Mouse (Mus musculus): ENCODE data around the gene Srgap1. TPM values are rescaled to one million over a fixed set of nuclear protein-coding genes. Genes with fewer than 3 reads are reported as not detected.

The Srgap1 gene
- polyA plus RNA-seq, 1 experiment, result 67.1 TPM

- peak; percentile 56 for DNase-seq (ENCODE audit: low read depth)
- TF ChIP-seq CTCF (IDR thresholded peaks at IDR 0.05; ENCODE audit: borderline replicate concordance, extremely low read depth, insufficient read depth, insufficient read length) (no peak), POLR2A (IDR thresholded peaks at IDR 0.05; ENCODE audit: borderline replicate concordance, extremely low read depth, insufficient read depth, insufficient read length, poor library complexity, severe bottlenecking) (no peak)
These were observed 229.1 kb downstream of the Srgap1 start for GRCm38 (mm10) chr10:121817983-121818382.

GRCm38 (mm10) chr10:121807771-121808170 is 239.3 kb downstream of the Srgap1 start:
- no peak for DNase-seq (ENCODE audit: low read depth)
- TF ChIP-seq POLR2A (IDR thresholded peaks at IDR 0.05; ENCODE audit: borderline replicate concordance, extremely low read depth, insufficient read depth, insufficient read length, poor library complexity, severe bottlenecking) (no peak), CTCF (IDR thresholded peaks at IDR 0.05; ENCODE audit: borderline replicate concordance, extremely low read depth, insufficient read depth, insufficient read length) (no peak)

- TF ChIP-seq CTCF (IDR thresholded peaks at IDR 0.05; ENCODE audit: borderline replicate concordance, extremely low read depth, insufficient read depth, insufficient read length), result no peak
- no peak for TF ChIP-seq POLR2A (IDR thresholded peaks at IDR 0.05; ENCODE audit: borderline replicate concordance, extremely low read depth, insufficient read depth, insufficient read length, poor library complexity, severe bottlenecking)
- no peak for DNase-seq (ENCODE audit: low read depth)
These were observed 240.3 kb downstream of the Srgap1 start for GRCm38 (mm10) chr10:121806806-121807205.

- no peak for TF ChIP-seq POLR2A (IDR thresholded peaks at IDR 0.05; ENCODE audit: borderline replicate concordance, extremely low read depth, insufficient read depth, insufficient read length, poor library complexity, severe bottlenecking)
- peak; percentile 19; the same call in 1 of the 2 replicates for TF ChIP-seq CTCF (IDR thresholded peaks at IDR 0.05; ENCODE audit: borderline replicate concordance, extremely low read depth, insufficient read depth, insufficient read length)
- peak; percentile 41 for DNase-seq (ENCODE audit: low read depth)
These were observed 241.2 kb downstream of the Srgap1 start for GRCm38 (mm10) chr10:121805933-121806341.

GRCm38 (mm10) chr10:121804551-121804950 is 242.6 kb downstream of the Srgap1 start:
- DNase-seq (ENCODE audit: low read depth), result no peak
- TF ChIP-seq POLR2A (IDR thresholded peaks at IDR 0.05; ENCODE audit: borderline replicate concordance, extremely low read depth, insufficient read depth, insufficient read length, poor library complexity, severe bottlenecking), result no peak
- TF ChIP-seq CTCF (IDR thresholded peaks at IDR 0.05; ENCODE audit: borderline replicate concordance, extremely low read depth, insufficient read depth, insufficient read length), result no peak

GRCm38 (mm10) chr10:121800041-121800440 is 247.1 kb downstream of the Srgap1 start:
- TF ChIP-seq CTCF (IDR thresholded peaks at IDR 0.05; ENCODE audit: borderline replicate concordance, extremely low read depth, insufficient read depth, insufficient read length), result no peak
- no peak for TF ChIP-seq POLR2A (IDR thresholded peaks at IDR 0.05; ENCODE audit: borderline replicate concordance, extremely low read depth, insufficient read depth, insufficient read length, poor library complexity, severe bottlenecking)
- no peak for DNase-seq (ENCODE audit: low read depth)

- DNase-seq (ENCODE audit: low read depth), result no peak
- TF ChIP-seq POLR2A (IDR thresholded peaks at IDR 0.05; ENCODE audit: borderline replicate concordance, extremely low read depth, insufficient read depth, insufficient read length, poor library complexity, severe bottlenecking) (no peak), CTCF (IDR thresholded peaks at IDR 0.05; ENCODE audit: borderline replicate concordance, extremely low read depth, insufficient read depth, insufficient read length) (no peak)
These were observed 250.9 kb downstream of the Srgap1 start for GRCm38 (mm10) chr10:121796027-121796802.

- DNase-seq (ENCODE audit: low read depth), result no peak
- TF ChIP-seq CTCF (IDR thresholded peaks at IDR 0.05; ENCODE audit: borderline replicate concordance, extremely low read depth, insufficient read depth, insufficient read length) (no peak), POLR2A (IDR thresholded peaks at IDR 0.05; ENCODE audit: borderline replicate concordance, extremely low read depth, insufficient read depth, insufficient read length, poor library complexity, severe bottlenecking) (no peak)
These were observed 252.6 kb downstream of the Srgap1 start for GRCm38 (mm10) chr10:121794486-121794885.

GRCm38 (mm10) chr10:121792661-121793060 is 254.5 kb downstream of the Srgap1 start:
- TF ChIP-seq CTCF (IDR thresholded peaks at IDR 0.05; ENCODE audit: borderline replicate concordance, extremely low read depth, insufficient read depth, insufficient read length) (no peak), POLR2A (IDR thresholded peaks at IDR 0.05; ENCODE audit: borderline replicate concordance, extremely low read depth, insufficient read depth, insufficient read length, poor library complexity, severe bottlenecking) (no peak)
- DNase-seq (ENCODE audit: low read depth), result no peak

- TF ChIP-seq CTCF (IDR thresholded peaks at IDR 0.05; ENCODE audit: borderline replicate concordance, extremely low read depth, insufficient read depth, insufficient read length), result no peak
- no peak for TF ChIP-seq POLR2A (IDR thresholded peaks at IDR 0.05; ENCODE audit: borderline replicate concordance, extremely low read depth, insufficient read depth, insufficient read length, poor library complexity, severe bottlenecking)
- DNase-seq (ENCODE audit: low read depth), result peak; percentile 27
These were observed 257.0 kb downstream of the Srgap1 start for GRCm38 (mm10) chr10:121790078-121790477.

- TF ChIP-seq CTCF (IDR thresholded peaks at IDR 0.05; ENCODE audit: borderline replicate concordance, extremely low read depth, insufficient read depth, insufficient read length) (no peak), POLR2A (IDR thresholded peaks at IDR 0.05; ENCODE audit: borderline replicate concordance, extremely low read depth, insufficient read depth, insufficient read length, poor library complexity, severe bottlenecking) (no peak)
- no peak for DNase-seq (ENCODE audit: low read depth)
These were observed 258.6 kb downstream of the Srgap1 start for GRCm38 (mm10) chr10:121788536-121788935.

- DNase-seq (ENCODE audit: low read depth), result no peak
- TF ChIP-seq POLR2A (IDR thresholded peaks at IDR 0.05; ENCODE audit: borderline replicate concordance, extremely low read depth, insufficient read depth, insufficient read length, poor library complexity, severe bottlenecking) (no peak), CTCF (IDR thresholded peaks at IDR 0.05; ENCODE audit: borderline replicate concordance, extremely low read depth, insufficient read depth, insufficient read length) (no peak)
These were observed 266.0 kb downstream of the Srgap1 start for GRCm38 (mm10) chr10:121781159-121781558.

All from brain, embryonic 14.5 days (tissue).